Mouse (Mus musculus) G1E (cell line): ENCODE data around the gene Kank2. TPM values are rescaled to one million over a fixed set of nuclear protein-coding genes. Genes with fewer than 3 reads are reported as not detected.

ENCODE experiments used
- ATAC-seq: 2 replicates; pipeline ENCODE4 v1.8.0; 2016; ENCODE audit warnings: mild to moderate bottlenecking; ENCODE audit not compliant: insufficient number of reproducible peaks, poor library complexity, low FRiP score, severe bottlenecking; ENCODE audit errors: extremely low read depth
- DNase-seq: peaks from one replicate; pipeline ENCODE4 v3.0.0; 2012; ENCODE audit warnings: low spot score
- H3K27me3 ChIP-seq: 2 replicates; pipeline ENCODE4 v1.6.1; 2012; ENCODE audit warnings: mild to moderate bottlenecking, low read length, inconsistent platforms; ENCODE audit not compliant: insufficient read depth
- H3K36me3 ChIP-seq: replicated peaks from 2 replicates; pipeline ENCODE3; 2012; ENCODE audit warnings: mild to moderate bottlenecking, inconsistent platforms
- H3K4me1 ChIP-seq: 2 replicates; pipeline ENCODE4 v1.6.1; 2012; ENCODE audit warnings: low read depth, low read length, inconsistent platforms, mixed read lengths; ENCODE audit not compliant: insufficient read depth
- H3K4me3 ChIP-seq: 2 replicates; pipeline ENCODE4 v1.5.1; 2012; ENCODE audit warnings: low read depth, mild to moderate bottlenecking, inconsistent platforms, low read length, moderate library complexity, mixed read lengths
- H3K9me3 ChIP-seq: replicated peaks from 2 replicates; pipeline ENCODE4 v1.6.1; 2012; ENCODE audit warnings: inconsistent platforms
- CTCF ChIP-seq: IDR thresholded peaks from 2 replicates; pipeline ENCODE4 v1.5.1; 2012; ENCODE audit warnings: low read depth, low read length, inconsistent platforms, mixed read lengths
- GATA1 ChIP-seq: IDR thresholded peaks from 2 replicates; pipeline ENCODE4 v1.6.1; 2012; ENCODE audit warnings: borderline replicate concordance, low read length, inconsistent platforms, mixed read lengths
- GATA2 ChIP-seq: IDR thresholded peaks from 2 replicates; pipeline ENCODE4 v1.6.1; 2012; ENCODE audit warnings: low read depth, low read length, inconsistent platforms, borderline replicate concordance
- POLR2AphosphoS5 ChIP-seq: IDR thresholded peaks from 2 replicates; pipeline ENCODE4 v1.6.1; 2012; ENCODE audit warnings: low read depth, low read length, inconsistent platforms; ENCODE audit not compliant: insufficient replicate concordance
- TAL1 ChIP-seq: conservative IDR thresholded peaks from 2 replicates; pipeline ENCODE4 v1.6.1; 2012; ENCODE audit warnings: low read depth, low read length, inconsistent platforms, mixed read lengths
- polyA plus RNA-seq: library from polyadenylated mRNA; stranded (reverse); fragments of >175 nt; gene quantifications from 2 replicates; pipeline ENCODE4 v1.2.3, GENCODE M21; 2012
- total RNA-seq, 2 experiments: library from RNA; stranded (forward) in 1 of 2; stranded (reverse) in 1 of 2; fragments of 200-1000 nt in 1 of 2; fragments of >200 nt in 1 of 2; fragmentation: Nextera tagmentation in 1 of 2; gene quantifications; 2 replicates each; pipeline ENCODE4 v1.2.3; 2014 to 2017

Kank2 gene
- total and polyA plus RNA-seq, 3 experiments = under 0.01 TPM; not detected in 2

- DNase-seq (no peak), ATAC-seq (no peak)
- Histone ChIP-seq H3K4me3 (no peak overlapping the region), H3K9me3 (no peaks in the 10 kb centered on the region), H3K27me3 (peaks cover 40% of the 10 kb centered on the region), H3K4me1 (peaks cover 7% of the 10 kb centered on the region), H3K36me3 (no peaks in the 10 kb centered on the region)
- TF ChIP-seq TAL1 (no peak), POLR2AphosphoS5 (no peak), CTCF (no peak)
These were observed 30.6 kb downstream of the Kank2 start for GRCm38 (mm10) chr9:21767896-21768295.

GRCm38 (mm10) chr9:21764084-21764999 lies 34.2 kb downstream of the Kank2 start:
- no peak for ATAC-seq
- no peaks in the 10 kb centered on the region for H3K36me3 ChIP-seq

DNA sequence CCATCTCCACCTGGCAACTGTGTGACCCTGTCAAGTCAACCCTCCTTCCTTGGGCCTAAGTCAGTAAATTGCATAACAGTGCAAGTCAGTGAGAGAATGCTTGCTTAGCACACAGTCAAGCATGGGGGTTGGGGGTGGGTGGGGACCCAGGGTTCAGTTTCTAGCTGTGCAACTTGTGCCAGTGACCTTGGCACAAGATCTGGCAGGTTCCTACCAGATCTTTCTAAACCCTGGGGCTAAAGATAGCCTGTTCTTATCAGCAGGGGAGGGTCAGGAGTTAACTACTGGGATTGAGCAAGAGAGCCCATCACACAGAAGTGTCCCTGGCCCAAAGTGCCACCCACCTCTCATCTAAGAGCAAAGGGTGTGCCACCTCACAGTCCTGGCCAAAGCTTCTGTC lies 36.4 kb downstream of the Kank2 start:
- peaks cover 21% of the 10 kb centered on the region for H3K36me3 ChIP-seq
- H3K4me3 ChIP-seq = no peak overlapping the region
- peaks cover 12% of the 10 kb centered on the region for H3K27me3 ChIP-seq
- TF ChIP-seq GATA1 = no peak
- no peak for TF ChIP-seq TAL1
- ATAC-seq (no peak), DNase-seq (no peak)
- H3K9me3 ChIP-seq = no peaks in the 10 kb centered on the region
- H3K4me1 ChIP-seq = peaks cover 47% of the 10 kb centered on the region

More at GRCm38 (mm10) chr9:21764084-21764999, 34.2 kb downstream of the Kank2 start:
- Histone ChIP-seq H3K4me3 (no peak overlapping the region), H3K9me3 (no peaks in the 10 kb centered on the region), H3K27me3 (peaks cover 24% of the 10 kb centered on the region), H3K4me1 (peaks cover 25% of the 10 kb centered on the region)
- TF ChIP-seq POLR2AphosphoS5 = no peak
- no peak for TF ChIP-seq GATA1
- TF ChIP-seq CTCF = no peak
- TF ChIP-seq TAL1 = no peak
- no peak for TF ChIP-seq GATA2
- DNase-seq = no peak

DNA sequence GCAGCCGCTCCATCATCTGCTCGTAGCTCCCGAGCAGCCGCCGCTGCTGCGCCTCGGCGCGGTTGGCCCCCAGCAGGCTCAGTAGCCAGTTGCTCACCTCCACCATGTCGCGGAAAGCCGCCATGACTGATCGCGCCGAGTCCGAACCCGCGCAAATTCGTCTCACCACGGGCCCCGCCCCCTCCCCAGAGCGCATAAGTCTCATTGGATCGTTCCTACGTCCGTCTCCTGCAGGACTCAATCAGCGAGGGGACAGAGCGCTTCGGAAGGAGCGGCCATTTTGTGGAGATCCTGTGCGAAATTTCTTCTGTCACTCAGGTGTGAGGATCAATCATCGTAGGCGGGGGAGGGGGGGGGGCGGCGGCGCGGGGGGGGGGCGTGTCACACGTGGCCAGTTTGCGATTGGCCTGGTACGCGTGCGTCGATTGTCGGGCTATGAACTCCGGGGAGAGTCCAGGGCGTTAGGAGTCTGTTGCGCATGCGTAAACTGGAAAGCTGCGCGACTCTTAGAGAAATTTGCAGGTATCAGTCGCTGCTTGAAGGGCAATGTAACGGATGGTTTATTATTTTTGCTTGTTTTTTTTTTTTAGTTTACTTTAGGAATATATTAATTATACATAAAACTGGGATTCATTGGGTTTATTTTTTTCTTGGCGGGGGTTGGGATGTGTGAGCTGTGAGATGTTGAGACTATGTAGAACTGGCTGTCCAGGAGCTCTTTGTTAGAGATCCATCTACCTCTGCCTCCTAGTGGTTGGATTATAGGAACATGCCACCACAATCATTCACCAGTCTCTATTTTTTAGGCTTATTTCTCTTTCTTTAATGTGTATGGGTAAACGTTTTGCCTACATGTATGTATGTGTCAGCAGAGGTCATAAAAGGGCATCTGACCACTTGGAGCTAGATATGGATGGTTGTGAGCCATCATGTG lies 38.1 kb downstream of the Kank2 start, which contains the start of gene Spc24:
TSS of gene Spc24 (minus strand) at position 149 of the 934 bp plus-strand sequence.
- Histone ChIP-seq H3K27me3 (no peaks in the 10 kb centered on the region), H3K9me3 (no peaks in the 10 kb centered on the region), H3K4me1 (peaks cover 51% of the 10 kb centered on the region), H3K4me3 (peak within 1 kb of the TSS; percentile 89), H3K36me3 (peaks cover 37% of the 10 kb centered on the region)
- no peak for TF ChIP-seq GATA2
- no peak for TF ChIP-seq GATA1
- TF ChIP-seq CTCF = 0 out of 2 replicates have a peak, but pooled peaks have one; percentile 10
- no peak for TF ChIP-seq TAL1
- no peak for TF ChIP-seq POLR2AphosphoS5
- DNase-seq (peak; percentile 96), ATAC-seq (peak; percentile 97)

GRCm38 (mm10) chr9:21759718-21760117 lies 38.8 kb downstream of the Kank2 start:
- ATAC-seq (no peak), DNase-seq (no peak)
- Histone ChIP-seq H3K27me3 (no peaks in the 10 kb centered on the region), H3K4me3 (peak overlapping the region; percentile 89), H3K4me1 (peaks cover 52% of the 10 kb centered on the region), H3K36me3 (peaks cover 44% of the 10 kb centered on the region), H3K9me3 (no peaks in the 10 kb centered on the region)
- TF ChIP-seq TAL1 (no peak), GATA1 (no peak), CTCF (no peak), POLR2AphosphoS5 (no peak), GATA2 (no peak)
